Mouse (Mus musculus) adrenal gland, adult 8-10 months (tissue): Measurements from ENCODE around the gene Gatad1. TPM values are rescaled to one million over a fixed set of nuclear protein-coding genes. Genes with fewer than 3 reads are reported as not detected.
"Not testable (repeated sequence)": the region's sequence is repeated elsewhere in the genome, so short reads cannot be mapped to it uniquely, and the experiment has no call there.

Source experiments
- DNase-seq: peaks from one replicate; pipeline ENCODE4 v3.0.0; 2022
- total RNA-seq, 4 experiments: library from RNA; stranded (reverse); gene quantifications; 2 replicates each; pipeline ENCODE4 v1.2.4; 2022

Gatad1 gene
- total RNA-seq, result 100 to 1,000 TPM; 131 to 156 (median 142) TPM

DNA sequence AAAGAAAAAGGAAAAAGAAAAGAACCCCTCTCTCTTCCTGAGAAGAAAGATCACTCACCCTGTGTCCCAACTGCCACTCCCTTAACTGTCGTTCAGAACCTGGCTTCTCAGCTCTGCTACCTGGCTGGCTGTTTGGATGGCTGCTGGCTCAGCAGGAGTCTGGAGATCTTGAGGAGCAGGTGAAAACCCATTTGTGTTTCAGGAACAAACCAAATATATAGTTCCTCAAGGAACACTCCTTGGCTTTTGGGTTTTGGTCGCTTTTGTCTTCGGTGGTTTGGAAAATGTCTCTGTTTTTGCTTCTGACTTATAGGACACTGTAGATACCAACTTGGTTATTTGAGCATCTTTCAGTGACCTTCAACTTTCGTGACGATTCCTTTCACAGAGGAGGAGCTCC lies at the start of gene Gatad1:
Gene Gatad1 (minus strand): TSS at position 101 of the 400 bp plus-strand sequence.
- DNase-seq, result no peak

DNA sequence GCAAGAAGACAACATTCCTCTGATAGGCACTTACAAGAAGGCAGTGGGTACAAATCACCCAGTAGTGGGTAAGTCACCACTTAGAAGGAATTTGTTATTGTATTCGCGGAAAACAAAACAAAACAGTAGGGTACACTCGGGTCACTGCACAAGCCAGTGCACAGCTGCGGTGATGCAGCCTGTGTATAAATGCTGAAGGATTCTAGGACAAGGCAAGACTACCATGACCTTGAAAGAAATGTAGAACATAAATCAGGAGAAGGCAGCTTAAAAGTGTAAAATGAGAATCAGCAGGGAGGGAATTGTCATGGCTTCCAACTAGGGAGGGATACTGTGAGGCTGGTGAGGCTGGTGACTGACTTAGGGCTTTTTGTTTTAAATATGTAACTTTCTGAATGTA lies 45.2 kb upstream of the Gatad1 start:
- DNase-seq, result no peak

DNA sequence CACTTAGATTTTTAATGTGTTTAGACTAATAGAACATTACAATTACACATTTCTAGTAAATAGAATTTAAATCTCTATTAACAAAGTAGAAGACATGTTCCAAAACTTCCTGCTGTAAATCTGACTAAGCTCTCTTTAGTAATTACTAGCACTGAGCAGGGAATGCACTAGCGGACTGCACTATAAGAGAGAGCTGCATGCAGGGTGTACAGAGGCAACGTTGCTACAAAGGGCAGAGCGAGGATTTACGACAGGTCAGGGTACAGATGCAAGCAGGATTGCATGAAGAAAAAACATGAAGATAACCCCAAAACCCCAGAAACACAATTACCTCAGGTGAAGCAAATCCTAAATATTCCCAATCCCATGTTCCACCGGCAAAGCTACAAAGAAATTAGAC lies 43.0 kb upstream of the Gatad1 start:
- DNase-seq, result no peak

DNA sequence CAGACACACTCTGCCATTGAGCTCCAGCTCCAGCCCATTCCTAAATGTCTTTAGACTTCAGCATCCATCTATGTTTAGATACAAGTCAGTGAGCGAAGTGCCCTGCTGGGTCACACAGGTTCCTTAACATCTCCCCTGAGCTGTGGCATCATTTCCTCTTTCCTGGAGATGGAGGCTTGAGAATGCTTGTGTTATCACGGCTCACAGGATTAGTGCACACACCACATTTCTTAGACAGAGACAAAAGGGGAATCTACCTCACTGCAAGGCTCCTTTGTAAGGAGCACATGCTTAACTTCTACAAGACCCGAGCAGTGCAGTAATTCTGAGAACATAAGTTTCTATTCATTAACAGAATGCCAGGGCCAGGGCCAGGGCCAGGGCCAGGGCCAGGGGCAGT lies 39.0 kb upstream of the Gatad1 start:
- DNase-seq, result no peak

DNA sequence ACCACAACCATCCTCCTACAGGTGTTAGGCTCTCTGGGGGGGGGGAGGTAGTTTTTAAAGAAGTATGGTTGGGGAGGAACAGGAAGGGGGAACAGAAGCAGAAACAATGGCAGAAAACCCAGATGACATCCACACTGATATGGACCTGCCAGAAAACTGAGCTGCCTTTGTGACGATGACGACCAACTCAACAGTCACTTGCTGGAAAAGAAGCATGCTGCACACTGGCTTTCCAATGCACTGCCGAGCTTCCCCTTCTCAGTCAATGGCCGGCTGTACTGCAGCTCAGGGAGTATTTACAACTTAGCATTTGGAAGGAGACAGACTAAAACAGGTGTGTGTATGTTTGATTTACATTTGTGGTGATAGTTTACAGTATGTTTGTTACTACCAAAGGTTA lies 38.2 kb upstream of the Gatad1 start:
- no peak for DNase-seq

DNA sequence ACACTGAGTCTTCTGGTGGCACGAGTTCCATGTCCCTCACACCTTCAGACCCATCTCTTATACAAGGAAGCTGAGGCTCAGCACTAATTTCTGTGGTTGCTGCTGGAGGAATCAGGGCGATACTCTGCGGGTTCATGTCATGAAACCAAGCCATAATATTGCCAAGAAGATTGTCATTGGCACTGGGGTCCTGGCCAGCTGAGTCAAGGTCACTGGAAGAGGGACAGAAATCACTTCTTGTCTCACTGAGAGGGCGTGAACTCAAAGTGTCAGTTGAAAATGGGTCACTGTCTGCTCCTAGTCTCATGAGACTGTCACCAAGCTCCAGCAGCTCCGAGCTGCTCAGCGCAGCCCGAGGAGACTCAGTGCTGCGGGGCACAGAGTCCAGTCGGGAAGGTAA lies 36.0 kb upstream of the Gatad1 start:
- peak; percentile 29 for DNase-seq

DNA sequence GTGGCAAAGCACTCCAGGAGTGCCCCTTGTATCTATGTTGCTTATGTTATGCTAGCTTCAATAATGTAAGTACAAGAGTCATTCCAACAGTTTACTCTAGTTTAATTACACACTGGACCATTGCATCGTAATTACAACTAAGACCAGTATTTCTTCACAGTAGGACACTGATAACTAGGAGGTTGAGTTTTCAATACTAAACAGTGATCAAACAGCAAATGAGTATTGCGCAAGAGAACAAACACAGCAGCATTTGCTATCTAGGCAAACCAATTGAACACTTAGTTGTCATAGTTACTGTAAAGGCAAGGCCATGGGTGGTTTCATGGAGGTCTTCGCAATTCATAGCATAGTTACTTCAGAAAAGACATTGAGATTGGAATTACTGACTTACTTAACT lies 34.3 kb upstream of the Gatad1 start:
- no peak for DNase-seq

DNA sequence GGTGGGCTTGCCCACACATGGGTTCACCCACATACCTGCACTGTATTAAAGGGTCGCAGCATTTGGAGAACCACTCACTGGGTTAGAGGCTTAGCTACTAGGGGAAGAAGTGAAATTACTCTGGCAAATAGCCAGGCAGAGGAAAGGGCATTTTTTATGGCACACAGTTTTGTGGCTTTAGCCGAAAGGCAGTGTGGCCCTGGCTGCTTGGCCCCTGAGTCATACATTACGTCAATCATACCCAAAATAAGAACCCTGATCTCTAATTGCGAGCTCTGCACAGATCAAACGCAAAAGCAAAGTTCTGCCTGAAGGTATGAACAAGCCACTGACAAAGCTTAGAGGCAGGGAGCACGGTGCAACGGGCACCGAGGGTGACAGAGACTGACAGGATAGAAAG lies 31.3 kb upstream of the Gatad1 start:
- DNase-seq, result peak; percentile 75

DNA sequence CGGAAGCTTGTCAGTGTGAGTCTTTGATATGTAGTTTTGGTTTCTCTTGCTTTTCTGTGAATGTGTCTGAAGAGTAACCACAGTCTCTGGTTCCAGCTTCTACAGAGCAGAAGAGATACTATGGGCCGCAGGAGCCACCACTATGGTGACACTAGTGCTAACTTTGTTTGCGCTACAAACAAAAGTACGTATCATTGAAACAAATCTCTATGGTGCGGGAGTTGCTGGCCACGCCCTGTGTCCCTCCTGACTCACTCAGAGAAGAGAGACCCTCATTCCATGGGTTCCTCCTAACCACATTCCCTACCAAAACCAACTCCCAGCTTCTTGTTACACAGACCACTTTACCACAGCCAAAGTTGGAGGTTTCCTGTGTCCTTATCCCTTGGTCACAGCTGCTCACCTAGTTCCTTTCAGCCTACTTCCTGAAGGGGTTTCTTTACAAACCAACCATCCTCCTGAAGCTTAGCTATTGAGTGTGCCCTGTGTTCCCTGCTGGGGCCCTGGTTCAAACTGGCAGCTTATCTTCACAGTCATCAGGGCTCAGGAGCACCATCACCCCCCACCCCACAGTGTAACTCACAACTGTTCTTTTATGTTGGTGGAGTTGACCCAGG lies 13.1 kb upstream of the Gatad1 start:
- no peak for DNase-seq

DNA sequence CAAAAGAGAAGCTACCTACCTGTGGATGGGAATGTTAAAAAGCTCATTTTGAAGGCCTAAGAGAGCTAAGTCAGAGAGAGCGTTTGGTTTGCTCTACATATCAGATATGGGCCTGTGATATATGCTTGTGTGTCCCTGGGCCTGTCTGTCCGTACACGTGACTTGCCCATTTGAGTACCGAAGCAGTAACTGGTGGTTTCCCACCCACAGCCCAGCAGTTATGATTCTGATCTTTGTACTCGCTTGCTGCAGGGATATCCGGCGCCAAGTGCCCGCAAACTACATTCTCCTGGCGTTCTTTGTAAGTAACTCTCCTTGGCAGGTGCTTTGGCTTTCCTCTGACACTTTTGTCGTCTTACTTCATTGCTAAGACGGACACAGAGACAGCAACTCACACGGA lies 9.6 kb upstream of the Gatad1 start:
- no peak for DNase-seq

DNA sequence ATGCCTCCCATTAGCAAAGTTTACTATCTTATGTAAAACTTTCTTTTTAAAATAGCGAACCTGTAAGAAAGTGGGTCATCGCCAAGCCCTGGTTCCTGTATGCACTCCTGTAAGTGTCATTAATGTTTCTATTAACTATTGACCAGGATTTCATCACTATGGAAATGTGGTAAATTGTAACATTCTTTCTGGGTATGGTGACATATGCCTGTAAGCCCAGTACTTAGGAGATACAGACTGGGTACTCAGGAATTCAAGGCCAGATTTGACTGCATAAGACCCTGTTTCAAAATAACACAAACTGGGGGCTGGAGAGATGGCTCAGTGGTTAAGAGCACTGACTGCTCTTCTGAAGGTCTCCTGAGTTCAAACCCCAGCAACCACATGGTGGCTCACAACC lies 8.2 kb upstream of the Gatad1 start:
- no peak for DNase-seq

DNA sequence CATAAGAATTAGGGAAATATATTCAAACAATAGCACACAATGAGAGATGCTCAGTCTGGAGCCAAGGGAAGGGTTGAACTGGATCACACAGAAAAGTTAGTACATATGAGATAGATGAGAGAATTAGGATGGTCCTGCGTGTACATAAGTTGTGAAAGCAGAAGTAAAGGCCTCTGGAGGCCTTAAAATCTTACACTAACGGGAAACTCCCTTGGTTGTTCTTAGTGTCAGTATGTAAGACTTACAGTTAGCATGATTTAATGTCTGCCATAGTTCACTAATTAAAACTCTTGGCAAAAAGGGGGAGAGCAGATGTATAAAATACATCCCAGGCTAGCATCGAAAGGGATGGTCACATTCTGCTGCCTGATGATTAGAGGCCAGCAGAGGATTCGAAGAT lies 3.2 kb downstream of the Gatad1 start:
- DNase-seq, result no peak

DNA sequence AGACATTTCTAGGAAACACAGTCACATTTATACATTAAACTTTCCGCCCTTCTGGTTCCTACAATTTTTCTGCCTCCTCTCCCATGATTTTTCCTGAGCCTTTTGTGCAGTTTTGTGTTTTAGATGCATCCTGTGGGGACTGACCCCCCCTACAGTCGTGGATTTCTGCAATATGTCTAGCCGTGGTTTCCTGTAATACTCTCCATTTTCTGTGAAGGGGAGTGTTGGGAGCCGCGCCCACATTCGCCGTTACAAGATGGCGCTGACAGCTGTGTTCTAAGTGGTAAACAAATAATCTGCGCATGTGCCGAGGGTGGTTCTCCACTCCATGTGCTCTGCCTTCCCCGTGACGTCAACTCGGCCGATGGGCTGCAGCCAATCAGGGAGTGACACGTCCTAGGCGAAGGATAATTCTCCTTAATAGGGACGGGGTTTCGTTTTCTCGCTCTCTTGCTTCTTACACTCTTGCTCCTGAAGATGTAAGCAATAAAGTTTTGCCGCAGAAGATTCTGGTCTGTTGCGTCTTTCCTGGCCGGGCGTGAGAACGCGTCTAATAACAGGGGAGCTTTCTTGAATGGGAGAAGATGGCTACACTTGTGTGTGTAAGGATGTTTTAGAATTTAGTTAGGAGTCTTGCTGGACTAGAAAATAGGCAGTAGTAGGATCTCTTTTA lies 3.9 kb downstream of the Gatad1 start:
- DNase-seq, result not testable (repeated sequence)

DNA sequence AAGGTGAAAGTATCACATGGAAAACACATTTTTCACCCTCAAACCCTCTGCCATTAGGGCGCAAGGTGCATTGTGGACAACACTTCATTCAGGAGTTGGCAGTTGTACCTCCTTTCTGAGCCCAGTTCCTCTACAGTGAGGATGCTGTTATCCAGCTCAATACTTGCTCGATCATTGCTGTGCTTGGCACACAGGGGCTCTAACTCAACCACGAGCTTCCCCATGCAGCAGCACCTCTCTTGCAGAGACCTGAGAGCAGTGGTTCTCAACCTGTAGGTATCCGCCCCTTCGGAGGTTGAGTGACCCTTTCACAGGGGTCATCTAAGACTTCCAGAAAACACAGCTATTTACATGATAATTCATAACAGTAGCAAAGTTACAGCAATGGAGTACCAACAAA lies 5.4 kb downstream of the Gatad1 start:
- DNase-seq, result no peak

DNA sequence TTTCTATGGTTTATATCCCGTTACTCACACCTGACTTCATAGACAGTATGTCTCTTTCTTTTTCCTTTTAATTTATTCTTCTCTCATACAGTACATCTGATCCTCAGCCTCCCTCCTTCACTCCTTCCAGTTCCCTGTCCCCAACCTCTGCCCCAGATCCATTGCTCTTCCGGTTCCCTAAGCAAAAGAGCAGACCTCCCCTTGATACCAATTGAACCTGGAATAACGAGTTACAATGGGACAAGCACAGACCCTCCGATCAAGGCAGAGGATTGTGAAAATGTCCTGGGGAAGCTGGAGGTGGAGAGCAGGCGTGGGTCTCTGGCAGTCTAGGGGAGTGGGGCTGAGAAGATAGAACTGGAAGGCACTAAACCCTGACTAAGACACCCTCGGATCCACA lies 6.1 kb downstream of the Gatad1 start, which contains the start of gene Tmbim7:
Gene Tmbim7 (plus strand): TSS at position 301 of the 400 bp plus-strand sequence.
- no peak for DNase-seq

DNA sequence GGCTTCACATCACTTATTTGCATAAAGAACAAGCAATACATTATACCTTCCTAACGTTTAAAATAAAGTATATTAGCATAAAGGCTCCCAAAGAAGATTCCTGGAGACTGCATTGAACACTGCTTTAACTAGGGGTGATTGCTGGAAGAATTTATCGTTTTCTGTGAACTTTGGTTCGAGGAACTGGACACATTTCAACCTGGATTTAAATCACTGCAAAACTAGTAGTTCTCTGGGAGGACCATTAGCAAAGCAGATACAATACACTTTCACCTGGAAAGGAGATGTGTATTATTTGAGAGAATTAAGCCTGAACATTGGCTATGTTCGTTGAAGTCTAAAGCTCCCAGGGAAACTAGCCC lies 8.2 kb downstream of the Gatad1 start:
- no peak for DNase-seq

DNA sequence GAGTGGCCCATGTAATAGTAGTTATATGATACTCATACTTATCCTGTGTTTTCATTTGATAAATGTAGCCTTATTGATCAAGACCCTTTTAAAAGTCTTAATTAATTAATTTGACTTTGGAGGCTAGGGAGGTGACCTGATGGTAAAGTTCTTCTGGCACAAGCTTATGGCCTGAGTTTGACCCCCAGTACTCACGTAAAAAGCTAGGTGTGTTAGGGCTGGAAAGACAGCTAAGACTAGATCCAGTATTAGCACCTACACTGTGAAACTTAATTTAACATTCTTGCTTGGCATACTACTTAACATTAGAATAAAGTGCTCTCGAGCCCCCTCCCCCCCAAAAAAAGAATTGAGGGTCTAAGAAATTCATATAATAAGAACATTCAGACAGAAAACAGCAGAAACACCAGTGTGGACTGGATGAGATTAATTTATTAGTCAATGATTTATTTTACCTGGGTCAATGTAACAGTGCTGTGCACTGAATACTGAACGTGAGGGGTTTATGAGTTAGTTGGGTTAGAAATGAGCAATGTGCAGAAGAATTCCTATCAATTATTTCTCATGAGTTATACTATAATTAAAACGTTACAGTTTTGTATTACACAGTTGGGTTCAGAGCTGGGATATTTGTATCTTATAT lies 8.7 kb downstream of the Gatad1 start:
- DNase-seq, result no peak

DNA sequence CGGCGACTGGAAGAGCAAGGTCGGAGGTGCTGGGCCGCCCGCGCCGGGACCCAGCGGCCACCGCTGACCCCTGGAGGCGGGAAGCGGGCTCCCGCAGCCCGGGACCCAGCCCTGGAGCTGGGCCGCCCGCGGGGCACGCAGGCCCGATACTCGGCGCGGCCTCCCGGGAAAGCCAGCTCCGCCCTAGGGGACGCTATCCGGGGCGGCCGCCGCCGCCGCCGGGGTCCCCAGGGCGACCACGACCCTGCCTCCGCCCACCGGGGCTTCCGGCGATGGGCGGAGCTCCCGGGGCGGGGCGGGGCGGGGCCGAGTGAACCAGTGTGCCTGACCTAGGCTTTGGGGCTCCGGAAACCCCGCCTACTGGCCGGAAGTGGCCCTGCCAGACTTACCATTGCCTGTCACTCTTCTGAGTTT lies 9.3 kb downstream of the Gatad1 start:
- DNase-seq, result peak; percentile 89

DNA sequence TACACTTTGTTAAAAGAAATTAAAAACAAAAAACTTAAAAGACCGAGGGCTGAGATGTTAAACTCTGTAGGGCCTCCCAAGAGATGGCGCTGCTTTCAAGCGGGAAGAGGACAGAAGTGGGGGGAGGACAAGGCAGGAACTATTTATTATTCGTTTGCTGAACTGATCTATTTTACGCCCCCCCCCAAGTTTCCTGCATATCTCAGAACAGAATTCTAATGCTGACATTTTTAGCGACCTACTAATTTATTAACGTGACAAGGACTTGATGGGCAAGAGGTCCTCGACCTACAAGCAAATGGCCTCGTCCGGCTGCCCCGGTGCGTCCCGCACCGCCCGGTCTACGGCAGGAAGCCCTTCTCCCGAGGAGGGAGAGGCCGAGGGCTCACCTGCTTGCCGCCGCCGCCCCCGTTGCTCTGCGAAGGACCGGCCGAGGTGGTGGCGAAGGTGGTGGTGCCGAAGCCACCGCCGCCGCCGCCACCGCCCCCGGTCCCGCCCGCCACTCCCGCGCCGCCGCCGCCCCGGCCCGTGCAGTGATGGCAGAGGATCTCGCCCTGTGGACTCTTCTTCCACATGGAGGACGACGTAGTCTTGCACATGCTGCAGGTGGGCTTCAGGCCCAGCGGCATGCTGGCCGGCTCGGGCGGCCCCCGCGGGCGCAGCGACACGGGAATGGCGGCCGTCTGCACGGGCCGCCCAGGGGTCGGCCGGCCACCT lies 9.8 kb downstream of the Gatad1 start:
- peak; percentile 41 for DNase-seq

DNA sequence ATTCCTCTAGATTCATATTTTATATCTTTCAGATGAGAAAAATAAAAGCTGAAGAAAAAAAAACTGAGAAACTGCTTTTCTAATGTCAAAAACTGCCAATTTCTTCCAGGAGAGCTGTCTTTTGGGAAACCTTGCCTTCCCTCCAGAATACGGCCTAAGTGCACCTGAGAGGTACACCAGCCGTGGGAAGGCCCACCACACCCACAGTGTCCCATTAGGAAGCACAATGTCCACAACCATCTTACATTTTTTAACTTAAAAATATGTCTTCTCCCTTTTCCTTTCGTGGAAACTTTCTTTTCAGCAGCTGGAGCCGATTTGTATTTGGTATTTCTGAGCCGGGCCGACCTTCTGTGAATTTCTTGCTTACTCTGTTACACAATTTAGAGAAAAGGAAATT lies 10.4 kb downstream of the Gatad1 start:
- DNase-seq, result no peak

DNA sequence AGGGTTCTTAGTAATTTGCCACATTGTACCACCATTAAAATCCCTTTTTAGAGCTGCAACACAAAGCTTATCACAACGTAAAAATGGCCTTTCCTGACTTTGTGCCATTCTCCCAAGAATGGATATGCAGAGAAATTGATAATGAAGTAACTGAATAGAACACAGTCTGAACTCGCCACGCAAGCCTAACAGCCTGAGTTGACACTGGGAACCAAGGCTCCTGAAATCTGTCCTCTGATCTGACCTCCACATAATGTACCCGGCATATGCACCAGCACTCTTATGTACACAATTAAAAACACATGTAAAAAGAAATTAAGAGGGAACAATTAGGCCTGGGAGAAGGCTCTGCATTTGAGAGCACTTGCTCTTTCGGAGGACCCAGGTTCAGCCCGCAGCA lies 11.7 kb downstream of the Gatad1 start:
- DNase-seq, result no peak

DNA sequence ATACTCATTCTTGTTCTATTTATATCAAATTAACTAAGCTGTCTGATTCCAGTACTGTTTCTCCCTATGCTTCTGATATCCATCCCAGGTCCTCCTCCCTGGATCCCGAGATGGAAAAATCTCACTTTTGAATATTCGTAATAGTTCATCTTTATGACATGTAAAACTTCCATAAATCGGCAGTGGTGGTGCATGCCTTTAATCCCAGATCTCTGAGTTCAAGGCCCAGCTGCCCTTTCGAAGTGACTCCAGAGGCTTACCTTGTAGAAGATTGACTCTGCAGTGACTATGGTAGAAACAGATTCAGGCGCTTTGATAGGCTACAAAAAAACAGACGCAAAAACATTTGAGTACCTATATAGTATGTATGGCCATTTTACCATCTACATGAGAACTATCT lies 12.4 kb downstream of the Gatad1 start:
- DNase-seq, result no peak

DNA sequence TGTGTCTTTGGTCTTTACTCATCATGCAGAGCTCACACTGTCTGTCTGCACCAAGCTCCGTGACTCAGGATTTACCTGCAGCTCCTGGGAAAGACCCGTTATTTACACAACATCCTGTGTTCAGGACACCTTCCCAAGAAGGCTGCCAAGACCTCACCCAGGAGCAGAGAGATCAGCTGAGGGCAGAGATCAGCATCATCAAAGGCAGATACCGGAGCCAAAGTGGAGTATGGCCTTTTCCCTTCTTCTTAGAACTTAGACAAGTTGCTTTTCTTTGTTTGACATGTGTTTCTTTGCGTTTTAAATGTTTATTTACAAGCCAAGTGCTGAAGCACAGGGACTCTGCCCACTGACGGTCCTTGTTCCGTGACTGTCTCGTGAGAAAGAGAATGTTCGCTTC lies 21.7 kb downstream of the Gatad1 start:
- no peak for DNase-seq

DNA sequence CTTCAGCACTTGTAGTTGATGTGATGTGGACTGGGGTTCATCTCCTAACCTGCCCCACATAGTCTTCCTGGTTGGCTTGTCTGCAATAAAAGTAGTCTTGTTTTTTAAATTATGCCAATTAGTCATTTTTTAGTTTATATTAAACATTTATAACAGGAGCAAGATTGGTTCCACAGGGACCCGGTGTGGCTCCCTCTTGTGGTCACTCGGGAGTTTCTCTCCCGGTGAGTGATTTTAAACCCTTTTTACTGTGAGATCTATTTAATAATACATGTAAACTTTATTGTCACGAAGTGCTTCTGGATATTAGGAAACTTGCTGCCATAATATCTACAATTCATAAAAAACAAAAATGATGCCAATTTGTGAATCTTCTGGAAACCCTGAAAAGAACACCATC lies 23.0 kb downstream of the Gatad1 start:
- no peak for DNase-seq
